Mouse (Mus musculus): ENCODE data around the gene F2rl1.

DNA sequence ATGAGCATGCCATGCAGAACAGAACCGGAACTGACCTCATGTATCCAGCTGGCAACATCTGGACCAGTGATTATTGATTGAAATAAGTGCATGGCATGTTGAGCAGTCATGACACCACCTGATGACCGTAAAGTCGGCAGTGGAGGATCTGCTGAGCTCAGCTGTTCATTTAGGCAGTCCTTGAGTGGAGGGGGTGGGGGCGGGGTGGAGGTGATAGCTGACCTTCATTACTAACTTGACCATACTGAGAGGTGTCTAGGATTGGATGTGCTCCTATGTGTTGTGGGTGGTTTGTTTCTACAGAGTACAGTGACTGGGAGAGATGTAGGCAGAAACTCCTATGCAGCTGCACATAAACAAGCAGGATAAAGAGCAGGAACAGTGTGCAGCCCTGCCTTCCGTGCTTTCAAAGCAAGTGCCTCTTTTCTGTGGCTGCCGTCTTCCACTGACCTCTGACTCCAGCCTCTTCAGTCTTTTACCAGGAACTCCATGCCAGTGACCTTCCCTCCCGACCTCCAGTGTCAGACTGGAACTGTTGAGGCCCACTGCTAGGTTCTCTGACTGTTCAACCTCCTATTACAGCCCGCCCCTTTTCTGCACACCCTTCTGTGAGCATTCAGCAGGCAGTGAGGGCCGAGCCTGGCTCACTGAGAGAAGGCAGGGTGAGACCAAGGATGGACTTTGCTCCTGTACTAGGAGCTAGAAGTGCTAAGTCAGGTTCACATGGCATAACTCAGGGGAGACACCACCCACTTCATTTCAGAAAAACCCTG is 6.4 kb upstream of the F2rl1 start:
- TF ChIP-seq MAX (IDR thresholded peaks at IDR 0.05; ENCODE audit: low read depth) = no peak
- no peak for TF ChIP-seq E2F4 (IDR thresholded peaks at IDR 0.05; ENCODE audit: insufficient read depth)
- TF ChIP-seq POLR2A (IDR thresholded peaks at IDR 0.05; ENCODE audit: insufficient read length, low read depth) = no peak
- TF ChIP-seq CEBPB (IDR thresholded peaks at IDR 0.05; ENCODE audit: insufficient read depth, poor library complexity, severe bottlenecking) = no peak
- no peak for TF ChIP-seq USF1 (IDR thresholded peaks at IDR 0.05; ENCODE audit: low read depth)
- TF ChIP-seq MYOD1 (IDR thresholded peaks at IDR 0.05; ENCODE audit: control insufficient read depth in 1 of 3, insufficient read length in 2 of 3, low read depth in 2 of 3) = no peak
- no peak for TF ChIP-seq TCF12 (IDR thresholded peaks at IDR 0.05; ENCODE audit: insufficient read depth, poor library complexity, severe bottlenecking)
- no peak for TF ChIP-seq SRF (IDR thresholded peaks at IDR 0.05; ENCODE audit: control insufficient read depth, insufficient read length, low read depth)
- TF ChIP-seq REST (IDR thresholded peaks at IDR 0.05; ENCODE audit: insufficient read depth, insufficient read length) = no peak
- TF ChIP-seq MYOG (IDR thresholded peaks at IDR 0.05; ENCODE audit: control insufficient read depth in 1 of 3, insufficient read depth in 1 of 3, insufficient read length in 2 of 3, low read depth in 2 of 3) = no peak
- TF ChIP-seq POLR2AphosphoS2 (IDR thresholded peaks at IDR 0.05; ENCODE audit: insufficient read length, low read depth) = no peak
- TF ChIP-seq TCF3 (IDR thresholded peaks at IDR 0.05; ENCODE audit: insufficient read length, low read depth) = no peak
